Mouse (Mus musculus) left cerebral cortex, adult 18-20 months (tissue): ENCODE data around the gene Dyrk1a. TPM values are rescaled to one million over a fixed set of nuclear protein-coding genes. Genes with fewer than 3 reads are reported as not detected.

ENCODE experiments used
- DNase-seq, 2 experiments: peaks; one replicate each; pipeline ENCODE4 v3.0.0; 2021 to 2022; ENCODE audit warnings: low spot score in 2 of 2, mixed read lengths in 1 of 2
- long read RNA-seq, 2 experiments: library from polyadenylated mRNA; stranded (forward); transcript quantifications; one replicate each; pipeline ENCODE4 v2.0.0; 2021
- total RNA-seq, 2 experiments: library from RNA; stranded (reverse); gene quantifications; 2 replicates each; pipeline ENCODE4 v1.2.3; 2021

Gene Dyrk1a
- total RNA-seq: 10 to 100 TPM; 94.8 to 96.3 TPM
- long read RNA-seq, experiment 1, full-length matches to known transcripts: 6 of 20 reads
- long read RNA-seq, experiment 1, partial matches to known transcripts: 3 of 20 reads
- long read RNA-seq, experiment 1, other reads (novel, unspliced or antisense): 11 of 20 reads
- long read RNA-seq, experiment 2, full-length matches to known transcripts: 3 of 11 reads
- long read RNA-seq, experiment 2, partial matches to known transcripts: 1 of 11 reads
- long read RNA-seq, experiment 2, other reads (novel, unspliced or antisense): 7 of 11 reads

GRCm38 (mm10) chr16:94569229-94570176 lies at the start of gene Dyrk1a:
Gene Dyrk1a, plus strand, starts transcription at chr16:94570010.
- peak; percentile 98 to 99 for DNase-seq

GRCm38 (mm10) chr16:94523594-94524377 lies 46.0 kb upstream of the Dyrk1a start:
- DNase-seq: no peak

GRCm38 (mm10) chr16:94524691-94525090 lies 45.1 kb upstream of the Dyrk1a start:
- no peak for DNase-seq

- peak in 1 of 2 experiments; percentile 14 for DNase-seq
Measured at GRCm38 (mm10) chr16:94525955-94526343, 43.9 kb upstream of the Dyrk1a start.

- peak; percentile 95 to 97 for DNase-seq
Measured at GRCm38 (mm10) chr16:94526344-94527151, 43.3 kb upstream of the Dyrk1a start, which contains the start of gene Vps26c. Gene Vps26c, minus strand, starts transcription at chr16:94526830.

- DNase-seq: no peak
Measured at GRCm38 (mm10) chr16:94527152-94527534, 42.7 kb upstream of the Dyrk1a start.

DNA sequence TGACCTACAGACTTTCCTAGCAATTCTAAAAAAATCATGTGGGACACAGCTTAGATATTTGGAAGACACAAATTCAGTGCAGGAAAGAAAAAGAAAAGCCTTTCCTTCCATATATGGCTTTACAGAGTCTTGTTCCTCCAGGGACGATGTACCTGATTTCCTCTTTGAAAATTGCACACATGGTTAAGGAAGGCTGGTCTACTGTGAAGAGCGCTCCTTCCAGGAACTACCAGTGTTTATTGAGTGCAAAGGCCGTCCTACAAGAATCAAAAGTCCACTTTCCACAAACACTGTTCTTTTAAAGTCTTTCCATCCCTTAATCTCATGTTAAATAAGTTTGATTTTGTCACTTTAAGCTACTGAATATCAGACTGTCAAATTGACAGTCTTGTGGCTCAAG lies 42.3 kb upstream of the Dyrk1a start:
- DNase-seq: no peak

DNA sequence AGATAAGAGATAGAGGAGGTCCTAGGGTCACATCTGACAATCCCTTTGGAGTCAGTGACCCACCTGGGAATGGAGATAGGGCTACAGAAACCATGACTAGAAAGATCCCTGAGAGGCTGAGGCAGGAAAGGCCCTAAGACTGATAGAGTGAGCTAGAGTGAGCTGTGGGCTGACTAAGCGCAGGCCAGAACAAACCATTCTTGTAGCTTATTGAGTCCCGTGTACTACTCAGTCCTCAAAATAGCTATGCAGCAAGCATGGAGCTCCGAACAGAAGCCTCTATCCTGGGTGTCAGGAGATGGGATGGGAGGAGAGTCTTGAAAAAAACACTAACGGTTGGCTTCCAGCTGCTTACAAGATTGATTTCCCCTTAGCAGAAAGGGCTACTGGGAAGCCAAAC lies 38.5 kb upstream of the Dyrk1a start:
- no peak for DNase-seq

DNA sequence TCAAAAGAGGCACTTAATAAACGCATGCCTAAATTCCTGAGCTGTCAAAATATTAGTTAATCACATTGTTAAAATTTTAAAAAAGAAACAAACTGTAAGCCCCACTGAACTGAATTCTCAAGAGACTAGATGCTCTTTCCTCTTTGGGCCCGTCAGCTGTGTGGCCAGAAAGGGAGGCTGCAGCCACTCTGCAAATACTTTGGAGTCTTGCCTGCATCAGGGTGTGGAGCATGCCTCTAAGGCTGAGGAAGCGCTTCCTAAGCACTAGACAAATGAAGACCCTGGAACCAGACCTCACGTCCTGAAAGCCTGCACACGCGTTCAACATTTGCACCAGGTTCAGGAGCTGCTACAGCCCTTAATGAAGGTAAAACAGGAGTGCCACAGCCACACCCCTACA lies 36.1 kb upstream of the Dyrk1a start:
- DNase-seq: no peak

DNA sequence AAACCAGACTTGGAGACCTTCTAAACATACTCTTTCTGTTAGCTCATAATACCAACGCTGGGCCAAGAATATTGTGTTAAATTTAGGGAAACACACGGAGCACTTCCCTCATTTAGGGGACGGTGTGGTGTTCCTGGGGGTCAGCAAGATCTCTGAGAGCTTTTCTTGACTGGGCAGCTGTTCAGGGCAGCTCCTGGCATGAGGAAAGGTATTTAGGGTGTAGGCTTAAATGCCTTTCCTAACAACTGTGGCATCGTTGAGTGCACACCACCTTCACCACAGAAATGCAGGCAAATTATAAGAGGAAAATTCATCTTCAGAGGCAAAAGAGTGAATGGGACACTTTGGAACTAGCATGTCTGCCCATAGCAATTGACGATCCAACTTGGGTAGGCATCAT lies 34.1 kb upstream of the Dyrk1a start:
- no peak for DNase-seq

GRCm38 (mm10) chr16:94536417-94537158 lies 33.2 kb upstream of the Dyrk1a start:
- DNase-seq: no peak

DNA sequence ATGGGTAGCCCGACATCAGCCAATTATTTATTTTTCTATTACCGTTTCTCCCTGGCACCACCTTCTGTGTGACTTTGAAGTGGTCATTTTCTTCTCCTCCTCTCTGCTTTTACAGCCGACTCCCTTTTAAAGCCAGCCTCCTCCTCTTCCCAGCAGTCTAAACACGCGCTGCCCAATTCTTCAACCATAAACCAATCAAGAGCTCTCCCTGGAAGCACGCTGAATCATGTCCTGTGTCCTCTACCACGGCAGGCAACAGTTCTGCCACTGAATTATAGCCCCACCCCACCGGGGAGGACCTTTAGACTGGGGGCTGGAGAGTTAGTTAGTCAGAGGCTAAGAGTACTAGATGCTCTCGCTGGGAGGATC lies 32.7 kb upstream of the Dyrk1a start:
- no peak for DNase-seq

GRCm38 (mm10) chr16:94540140-94540539 lies 29.7 kb upstream of the Dyrk1a start:
- DNase-seq: no peak

GRCm38 (mm10) chr16:94542898-94543297 lies 26.9 kb upstream of the Dyrk1a start:
- no peak for DNase-seq

DNA sequence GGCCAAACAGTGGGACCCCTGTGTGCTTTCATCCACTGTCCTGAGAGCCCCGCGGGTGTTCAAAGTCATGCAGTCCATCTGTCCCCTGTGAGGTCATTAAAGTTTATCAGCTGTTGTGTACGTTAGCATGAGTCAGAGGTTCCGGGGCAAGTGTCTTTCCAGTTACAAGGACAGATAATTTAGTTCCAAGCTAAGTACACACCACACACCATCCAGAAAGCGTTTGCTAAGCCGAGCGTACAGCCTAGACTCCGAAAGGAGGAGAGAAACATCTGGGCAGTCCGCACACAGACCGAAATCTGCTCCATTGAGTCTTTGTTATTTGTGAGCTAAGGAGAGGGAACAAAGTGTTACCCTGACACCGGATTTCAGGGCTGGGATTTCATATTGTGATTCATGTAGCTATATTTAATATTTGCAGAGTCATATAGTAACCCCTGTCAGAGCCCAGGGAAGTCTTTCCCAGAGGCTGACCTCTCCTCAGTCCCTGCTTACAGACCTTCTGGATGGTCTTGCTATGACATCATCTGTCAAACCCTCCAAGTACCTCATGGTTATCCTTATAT lies 25.2 kb upstream of the Dyrk1a start:
- no peak for DNase-seq

GRCm38 (mm10) chr16:94545781-94546562 lies 23.8 kb upstream of the Dyrk1a start:
- DNase-seq: no peak

GRCm38 (mm10) chr16:94549813-94550212 lies 20.0 kb upstream of the Dyrk1a start:
- DNase-seq: no peak

DNA sequence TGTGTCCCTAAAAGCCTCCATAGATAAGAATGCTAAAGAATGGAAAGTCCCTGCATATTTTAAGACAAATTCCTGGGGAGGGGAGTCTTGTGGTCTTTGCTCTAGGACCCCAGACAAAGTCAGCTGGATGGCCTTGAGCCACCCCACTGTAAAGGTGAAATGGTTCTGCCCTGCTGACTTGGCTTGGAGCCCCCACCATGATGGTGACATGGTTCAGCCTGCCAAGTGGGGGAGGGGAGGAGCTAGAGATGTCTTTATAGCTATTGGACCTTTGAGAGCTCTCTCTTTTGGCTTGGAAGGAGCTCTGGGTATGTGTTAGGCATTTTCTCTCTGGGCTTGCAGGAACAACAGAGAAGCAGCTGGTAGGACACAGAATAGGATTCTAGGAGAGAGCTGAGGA lies 17.9 kb upstream of the Dyrk1a start:
- DNase-seq: no peak

GRCm38 (mm10) chr16:94555346-94555745 lies 14.5 kb upstream of the Dyrk1a start:
- DNase-seq: no peak
